Mouse (Mus musculus) limb, embryonic 11.5 days (tissue): ENCODE data around the gene Abl1. TPM values are rescaled to one million over a fixed set of nuclear protein-coding genes. Genes with fewer than 3 reads are reported as not detected.

ENCODE experiments used
- ATAC-seq: fragments of 200-750 bp; cut with Nextera tagmentation; 2 replicates; pipeline ENCODE4 v1.8.0; 2017; ENCODE audit warnings: low read depth; ENCODE audit not compliant: insufficient number of reproducible peaks, low FRiP score, low TSS enrichment
- DNase-seq: peaks from one replicate; pipeline ENCODE4 v3.0.0-alpha.2; 2015; ENCODE audit warnings: low spot score
- H3K27ac ChIP-seq: fragments of 300-500 bp; sonication (generic); replicated peaks from 2 replicates; pipeline ENCODE4 v1.5.1; 2014; ENCODE audit warnings: low read depth, mild to moderate bottlenecking, low read length
- H3K27me3 ChIP-seq: fragments of 300-500 bp; sonication (generic); 2 replicates; pipeline ENCODE4 v1.6.1; 2014; ENCODE audit warnings: mild to moderate bottlenecking, low read length, mixed read lengths; ENCODE audit not compliant: control insufficient read depth, insufficient read depth
- H3K36me3 ChIP-seq: fragments of 300-500 bp; sonication (generic); 2 replicates; pipeline ENCODE4 v1.6.1; 2014; ENCODE audit warnings: mild to moderate bottlenecking, low read length, moderate library complexity, mixed read lengths; ENCODE audit not compliant: control insufficient read depth, insufficient read depth
- H3K4me1 ChIP-seq: fragments of 300-500 bp; sonication (generic); 2 replicates; pipeline ENCODE4 v1.6.1; 2014; ENCODE audit warnings: low read length, mixed read lengths; ENCODE audit not compliant: control insufficient read depth, insufficient read depth
- H3K4me2 ChIP-seq: fragments of 300-500 bp; sonication (generic); 2 replicates; pipeline ENCODE4 v1.6.1; 2014; ENCODE audit warnings: low read depth, mild to moderate bottlenecking, moderate library complexity; ENCODE audit not compliant: severe bottlenecking
- H3K4me3 ChIP-seq: fragments of 300-500 bp; sonication (generic); 2 replicates; pipeline ENCODE4 v1.5.1; 2014; ENCODE audit warnings: low read depth, low read length
- H3K9ac ChIP-seq: fragments of 300-500 bp; sonication (generic); 2 replicates; pipeline ENCODE4 v1.6.1; 2014; ENCODE audit warnings: mild to moderate bottlenecking, low read length
- H3K9me3 ChIP-seq: fragments of 300-500 bp; sonication (generic); 2 replicates; pipeline ENCODE4 v1.6.1; 2016; ENCODE audit warnings: low read length; ENCODE audit not compliant: control insufficient read depth
- WGBS: fragments of 180-500 bp; shearing (Covaris S2); extraction: QIAGEN DNeasy Blood & Tissue Kit; methylation state at CpG from one replicate; pipeline ENCODE4 v1.1.7; 2014; 5-methylcytosine and 5-hydroxymethylcytosine counted together
- polyA plus RNA-seq: library from polyadenylated mRNA; unstranded; fragments of >200 nt; fragmentation: Nextera tagmentation; extraction: Ambion mirVana; gene quantifications from 2 replicates; pipeline ENCODE4 v1.2.1, GENCODE M21; 2014

Abl1 gene
- 57.7 and 60.7 TPM in 2 replicates for polyA plus RNA-seq

DNA sequence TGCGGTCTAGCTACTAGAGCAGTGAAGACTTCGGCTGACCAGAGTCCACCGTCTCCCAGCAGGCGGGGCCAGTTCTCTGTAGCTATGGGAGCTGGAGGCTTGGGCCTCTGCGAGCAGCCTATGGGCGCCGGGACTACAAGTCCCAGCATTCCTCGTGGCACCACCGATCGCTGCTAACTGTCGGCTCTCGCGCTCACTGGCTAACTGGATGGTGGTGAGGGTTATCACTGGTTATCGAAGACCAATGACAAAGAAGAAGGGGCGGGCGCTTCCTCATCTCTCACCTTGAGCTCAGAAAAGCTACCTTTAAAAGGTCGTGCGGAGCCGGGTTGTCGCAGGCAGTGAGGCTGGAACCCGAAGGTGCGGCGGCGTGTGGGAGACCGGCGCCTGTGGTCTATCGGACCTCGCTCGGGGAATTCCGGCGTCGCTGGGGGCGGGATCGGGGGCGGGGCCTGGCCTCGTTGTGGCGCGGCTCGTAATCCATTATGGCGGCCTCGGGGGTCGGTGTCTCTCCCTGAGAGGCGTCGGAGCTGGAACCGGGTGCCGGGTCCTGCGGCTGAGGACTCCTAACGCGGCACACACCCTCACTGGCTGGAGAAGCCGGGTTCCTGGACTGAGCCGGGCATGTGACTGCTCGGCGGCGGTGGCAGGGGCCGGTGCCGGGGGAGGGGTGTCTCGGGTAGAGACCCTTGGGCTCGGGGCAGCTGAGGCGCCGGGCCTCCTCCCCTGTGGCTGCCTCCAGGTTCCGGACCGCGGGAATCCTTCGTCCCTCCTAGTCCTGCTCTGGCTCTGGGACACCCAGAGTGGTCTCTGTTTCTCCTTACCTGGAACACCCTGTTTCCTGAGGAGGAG lies at the start of gene Abl1:
Abl1 (plus strand) TSS at position 303 of the 852 bp plus-strand sequence.
- Histone ChIP-seq H3K27me3 (no peaks in the 10 kb centered on the region), H3K4me1 (peaks cover 12% of the 10 kb centered on the region), H3K9ac (peak within 1 kb of the TSS; percentile 86), H3K9me3 (no peaks in the 10 kb centered on the region), H3K4me3 (peak within 1 kb of the TSS; percentile 90), H3K36me3 (no peaks in the 10 kb centered on the region), H3K4me2 (peak within 1 kb of the TSS; percentile 72), H3K27ac (peak within 1 kb of the TSS; percentile 61)
- WGBS = under 1% methylated on average over 64 of the region's 64 CpGs
- peak; percentile 94 for DNase-seq
- ATAC-seq = peak; percentile 97

DNA sequence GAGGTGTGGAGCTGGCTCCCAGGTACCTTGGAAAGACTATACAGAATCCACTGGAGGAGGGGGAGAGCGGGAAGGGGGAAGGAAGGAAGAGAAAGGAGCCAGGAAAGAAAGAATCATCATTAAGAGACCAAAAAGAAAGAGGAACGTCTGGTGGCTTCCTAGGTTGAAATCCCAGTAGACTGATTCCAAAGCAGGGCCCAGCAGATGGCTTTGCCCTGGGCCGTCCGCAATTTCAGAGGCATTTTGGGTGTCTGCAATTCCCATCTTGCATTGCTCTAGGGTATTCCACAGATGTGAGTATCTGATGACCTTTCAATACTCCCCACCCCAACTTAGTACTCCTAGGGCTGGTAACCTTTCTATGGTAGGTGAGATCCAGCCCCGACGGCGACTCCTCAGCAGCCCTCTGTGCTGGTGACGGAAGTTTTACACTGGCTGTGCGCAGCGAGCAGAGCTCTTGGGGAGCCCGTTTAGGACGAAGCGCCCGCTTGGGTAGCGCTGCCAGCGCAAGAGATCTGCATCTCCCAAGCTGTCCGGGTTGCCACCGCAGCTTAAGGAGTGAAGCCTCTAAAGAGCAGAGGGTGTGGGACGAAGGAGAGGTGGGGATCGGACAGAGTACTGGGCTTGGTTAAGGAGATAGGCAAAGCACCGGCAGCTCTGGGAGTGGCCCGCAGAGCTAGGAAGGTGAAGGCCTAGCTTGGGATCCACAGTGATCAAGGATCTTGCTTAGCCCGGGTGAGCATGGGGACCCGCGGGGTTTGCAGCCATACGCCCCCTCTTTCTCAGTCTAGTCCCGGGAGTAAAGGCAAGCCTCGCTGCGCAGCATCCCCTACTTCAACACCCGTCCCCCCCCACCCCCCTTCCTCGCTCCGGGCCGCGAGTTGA lies 49.4 kb upstream of the Abl1 start:
- peak; percentile 48 for DNase-seq
- no peak for ATAC-seq
- Histone ChIP-seq H3K9me3 (no peaks in the 10 kb centered on the region; the same call in 1 of the 2 replicates), H3K36me3 (no peaks in the 10 kb centered on the region), H3K4me2 (no peak overlapping the region), H3K4me3 (no peak overlapping the region), H3K4me1 (no peaks in the 10 kb centered on the region), H3K9ac (no peak overlapping the region), H3K27ac (no peak overlapping the region), H3K27me3 (peaks cover 98% of the 10 kb centered on the region)
- WGBS = 2% methylated on average over 34 of the region's 34 CpGs

DNA sequence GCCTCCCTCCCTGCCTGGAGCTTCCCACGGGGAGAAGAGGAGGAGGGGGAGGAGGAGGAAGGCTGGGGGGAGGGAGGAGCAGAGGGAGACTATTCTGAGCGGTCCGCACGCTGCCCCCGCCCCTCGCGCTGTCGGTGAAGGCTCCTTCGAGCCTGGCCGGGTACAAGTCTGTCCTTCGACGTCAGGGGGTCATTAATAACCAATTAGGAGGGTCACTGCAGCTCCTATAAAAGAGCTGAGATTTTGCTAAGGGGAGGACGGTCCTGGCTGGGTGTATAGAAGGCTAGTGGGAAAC lies 48.8 kb upstream of the Abl1 start:
- Histone ChIP-seq H3K27me3 (peaks cover 98% of the 10 kb centered on the region), H3K4me2 (no peak overlapping the region), H3K36me3 (no peaks in the 10 kb centered on the region), H3K4me1 (no peaks in the 10 kb centered on the region), H3K9me3 (no peaks in the 10 kb centered on the region; the same call in 1 of the 2 replicates), H3K27ac (no peak overlapping the region), H3K9ac (no peak overlapping the region), H3K4me3 (no peak overlapping the region)
- ATAC-seq = no peak
- peak; percentile 33 for DNase-seq
- WGBS = 1% methylated on average over 12 of the region's 13 CpGs

DNA sequence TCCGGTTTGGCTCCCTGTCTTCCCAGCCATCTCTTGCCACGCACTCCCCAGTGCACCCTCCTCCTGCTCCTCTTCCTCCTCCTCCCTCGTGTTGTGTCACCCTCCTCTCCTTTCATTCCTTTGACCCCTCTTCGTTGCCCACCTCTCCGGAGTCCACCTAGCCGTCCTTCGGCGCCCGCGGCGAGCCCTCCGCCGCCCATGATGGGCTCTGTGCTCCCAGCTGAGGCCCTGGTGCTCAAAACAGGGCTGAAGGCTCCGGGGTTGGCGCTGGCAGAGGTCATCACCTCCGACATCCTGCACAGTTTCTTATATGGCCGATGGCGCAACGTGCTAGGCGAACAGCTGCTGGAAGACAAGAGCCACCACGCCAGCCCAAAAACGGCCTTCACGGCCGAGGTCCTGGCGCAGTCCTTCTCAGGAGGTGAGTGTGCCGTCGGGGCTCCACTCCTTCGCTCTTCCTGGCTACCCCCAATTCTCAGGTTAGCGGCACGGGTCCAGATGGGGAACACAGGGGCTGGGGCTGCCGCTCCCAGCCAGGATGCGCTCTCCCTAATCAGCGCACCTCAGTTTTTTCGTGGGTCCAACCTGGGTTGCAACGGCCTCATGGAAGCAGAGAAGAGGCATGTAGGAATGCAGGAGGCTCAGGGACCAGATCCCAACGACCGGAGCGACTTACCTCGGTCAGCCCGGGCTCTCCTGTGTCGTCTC lies 48.1 kb upstream of the Abl1 start, which contains the start of gene Prdm12:
Prdm12 (plus strand) TSS at position 137 of the 708 bp plus-strand sequence.
- DNase-seq (no peak), ATAC-seq (no peak)
- WGBS = 1% methylated on average over 41 of the region's 41 CpGs
- Histone ChIP-seq H3K4me2 (no peak within 1 kb of the TSS), H3K9ac (no peak within 1 kb of the TSS), H3K4me1 (no peaks in the 10 kb centered on the region), H3K27ac (no peak within 1 kb of the TSS), H3K9me3 (no peaks in the 10 kb centered on the region; the same call in 1 of the 2 replicates), H3K27me3 (peaks cover 98% of the 10 kb centered on the region), H3K4me3 (no peak within 1 kb of the TSS), H3K36me3 (no peaks in the 10 kb centered on the region)

DNA sequence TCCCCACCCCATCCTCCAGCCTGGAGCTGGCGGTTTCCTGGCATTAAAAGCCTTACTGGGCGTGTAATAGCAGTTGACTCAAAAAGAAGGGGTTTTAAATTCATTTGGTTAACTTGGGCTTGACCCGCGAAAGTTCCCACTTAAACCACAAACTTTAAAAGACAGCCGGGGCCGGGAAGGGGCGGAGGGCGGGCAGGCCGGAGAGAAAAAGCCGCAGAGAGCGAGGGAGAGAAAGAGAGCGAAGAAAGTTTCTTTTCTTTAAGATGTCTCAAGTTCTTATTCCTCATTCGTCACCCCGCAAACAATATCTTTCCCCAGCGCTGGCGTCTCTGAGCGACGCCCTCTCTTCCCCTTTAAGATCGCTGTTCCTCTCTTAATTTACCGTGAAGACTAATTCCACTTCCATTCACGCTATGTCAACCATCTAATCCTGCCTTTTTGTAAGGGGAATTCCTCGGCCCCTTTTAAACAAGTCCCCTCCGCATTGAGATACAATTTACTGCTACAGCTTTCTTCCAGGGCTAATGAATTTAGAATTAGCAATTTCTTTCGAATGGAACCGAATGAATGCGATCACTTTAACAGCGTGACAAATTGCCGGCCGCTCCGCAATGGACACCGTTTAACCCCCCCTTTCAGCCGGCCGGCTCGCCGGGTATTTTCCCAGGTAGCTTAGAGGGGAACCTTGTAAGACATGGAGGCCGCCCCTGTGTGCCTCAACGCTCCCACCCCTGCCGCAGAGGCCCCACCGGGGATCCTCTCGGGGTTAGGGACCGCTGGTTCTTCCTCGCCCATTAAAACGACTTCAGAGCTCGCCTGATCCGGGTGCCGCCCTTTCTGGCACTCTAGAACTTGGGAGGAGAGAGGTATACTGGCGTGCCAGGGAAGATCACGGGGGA lies 47.3 kb upstream of the Abl1 start:
- WGBS = under 1% methylated on average over 48 of the region's 48 CpGs
- H3K9me3 ChIP-seq = no peaks in the 10 kb centered on the region; the same call in 1 of the 2 replicates
- H3K4me3 ChIP-seq = no peak overlapping the region
- ATAC-seq = no peak
- no peak overlapping the region for H3K4me2 ChIP-seq
- DNase-seq = peak; percentile 57
- peaks cover 94% of the 10 kb centered on the region for H3K27me3 ChIP-seq
- no peaks in the 10 kb centered on the region for H3K36me3 ChIP-seq
- no peak overlapping the region for H3K27ac ChIP-seq
- H3K9ac ChIP-seq = no peak overlapping the region
- no peaks in the 10 kb centered on the region for H3K4me1 ChIP-seq

DNA sequence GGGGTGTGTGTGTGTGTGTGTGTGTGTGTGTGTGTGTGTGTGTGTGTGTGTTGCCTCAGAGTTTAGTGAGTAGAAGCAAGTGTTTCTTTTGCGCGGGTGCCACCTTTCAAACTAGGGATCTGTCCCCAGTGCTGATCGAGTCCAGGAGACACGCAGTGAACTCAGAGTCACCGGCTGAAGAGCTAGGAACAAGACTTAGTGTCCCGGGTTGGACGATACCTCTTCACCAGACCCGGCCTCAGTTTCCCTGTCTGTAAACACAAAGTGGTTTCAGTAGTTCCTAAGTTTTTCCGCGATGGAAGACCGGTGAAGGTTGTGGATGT lies 46.7 kb upstream of the Abl1 start:
- Histone ChIP-seq H3K27ac (no peak overlapping the region), H3K27me3 (peaks cover 92% of the 10 kb centered on the region), H3K4me1 (no peaks in the 10 kb centered on the region), H3K9me3 (no peaks in the 10 kb centered on the region; the same call in 1 of the 2 replicates), H3K4me2 (no peak overlapping the region), H3K9ac (no peak overlapping the region), H3K4me3 (no peak overlapping the region), H3K36me3 (no peaks in the 10 kb centered on the region)
- WGBS = 2% methylated on average over 11 of the region's 11 CpGs
- DNase-seq = peak; percentile 43
- no peak for ATAC-seq

DNA sequence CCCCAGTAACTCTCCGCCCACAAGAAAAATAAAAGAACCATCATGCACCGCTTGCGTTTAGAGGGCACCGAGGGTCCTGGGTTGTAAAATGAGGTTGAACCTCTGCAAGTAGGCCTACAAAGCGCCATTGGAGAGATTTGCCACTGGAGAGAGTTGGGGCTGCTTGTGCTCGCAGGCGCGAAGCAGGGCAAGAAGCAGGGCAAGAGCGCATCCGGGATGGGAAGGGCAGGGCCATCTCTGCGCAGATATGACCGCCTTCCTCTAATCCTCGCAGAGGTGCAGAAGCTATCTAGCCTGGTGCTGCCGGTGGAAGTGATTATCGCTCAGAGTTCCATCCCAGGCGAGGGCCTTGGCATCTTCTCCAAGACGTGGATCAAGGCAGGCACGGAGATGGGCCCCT lies 46.2 kb upstream of the Abl1 start:
- H3K27ac ChIP-seq = no peak overlapping the region
- H3K36me3 ChIP-seq = no peaks in the 10 kb centered on the region
- H3K4me2 ChIP-seq = no peak overlapping the region
- DNase-seq = no peak
- no peak overlapping the region for H3K9ac ChIP-seq
- ATAC-seq = no peak
- no peaks in the 10 kb centered on the region; the same call in 1 of the 2 replicates for H3K9me3 ChIP-seq
- H3K4me3 ChIP-seq = no peak overlapping the region
- 3% methylated on average over 18 of the region's 18 CpGs for WGBS
- H3K4me1 ChIP-seq = no peaks in the 10 kb centered on the region
- H3K27me3 ChIP-seq = peaks cover 92% of the 10 kb centered on the region
